Mouse (Mus musculus) olfactory bulb, adult 2 months (tissue): ENCODE data around the gene Cx3cr1. TPM values are rescaled to one million over a fixed set of nuclear protein-coding genes. Genes with fewer than 3 reads are reported as not detected.
"Not testable (repeated sequence)": the region's sequence is repeated elsewhere in the genome, so short reads cannot be mapped to it uniquely, and the experiment has no call there.

Experiments
- H3K27ac ChIP-seq: fragments of 200-500 bp; 2 replicates; pipeline ENCODE4 v1.5.1; 2012; ENCODE audit warnings: low read depth, low read length; ENCODE audit not compliant: insufficient read depth
- H3K4me1 ChIP-seq: fragments of 200-500 bp; 2 replicates; pipeline ENCODE4 v1.6.1; 2012; ENCODE audit warnings: low read length; ENCODE audit not compliant: control insufficient read depth, insufficient read depth
- H3K4me3 ChIP-seq: fragments of 200-500 bp; 2 replicates; pipeline ENCODE4 v1.5.1; 2012; ENCODE audit warnings: mild to moderate bottlenecking, low read depth, low read length, moderate library complexity; ENCODE audit not compliant: insufficient read depth
- CTCF ChIP-seq: fragments of 200-500 bp; IDR thresholded peaks from 2 replicates; pipeline ENCODE4 v1.5.1; 2012; ENCODE audit warnings: low read depth, mild to moderate bottlenecking, low read length, moderate library complexity; ENCODE audit not compliant: insufficient read depth
- POLR2A ChIP-seq: fragments of 200-500 bp; IDR thresholded peaks from 2 replicates; pipeline ENCODE4 v1.6.1; 2012; ENCODE audit warnings: mild to moderate bottlenecking, low read depth, low read length, moderate library complexity; ENCODE audit not compliant: insufficient read depth
- WGBS: fragments of 180-500 bp; shearing (Covaris S2); methylation state at CpG from one replicate; pipeline ENCODE4 v1.1.7; 2018; 5-methylcytosine and 5-hydroxymethylcytosine counted together
- polyA plus RNA-seq: library from polyadenylated mRNA; stranded (reverse); fragments of >200 nt; gene quantifications from 2 replicates; pipeline ENCODE4 v1.2.4, GENCODE M21; 2012; ENCODE audit warnings: low replicate concordance; ENCODE audit not compliant: missing spikeins, insufficient read depth, insufficient read length

Gene Cx3cr1
- polyA plus RNA-seq, 1 experiment: not detected

- TF ChIP-seq CTCF: no peak
- no peak for TF ChIP-seq POLR2A
- no peak overlapping the region for H3K27ac ChIP-seq
- 68% methylated on average over 10 of the region's 10 CpGs for WGBS
These were observed 45.5 kb downstream of the Cx3cr1 start for GRCm38 (mm10) chr9:120024171-120024570.

GRCm38 (mm10) chr9:120023086-120023811, 46.4 kb downstream of the Cx3cr1 start, which contains the start of gene Xirp1:
TSS of gene Xirp1 (minus strand) at chr9:120023598.
- TF ChIP-seq POLR2A (no peak), CTCF (no peak)
- 84% methylated on average over 18 of the region's 18 CpGs for WGBS
- Histone ChIP-seq H3K27ac (no peak within 1 kb of the TSS), H3K4me3 (no peak within 1 kb of the TSS), H3K4me1 (peaks cover 14% of the 10 kb centered on the region)

More at GRCm38 (mm10) chr9:120024171-120024570, 45.5 kb downstream of the Cx3cr1 start:
- no peak overlapping the region for H3K4me3 ChIP-seq
- peaks cover 14% of the 10 kb centered on the region for H3K4me1 ChIP-seq

- Histone ChIP-seq H3K27ac (no peak overlapping the region), H3K4me1 (peaks cover 4% of the 10 kb centered on the region; the same call in 1 of the 2 replicates), H3K4me3 (no peak overlapping the region)
- WGBS: 83% methylated on average over 5 of the region's 5 CpGs
- TF ChIP-seq CTCF (no peak), POLR2A (no peak)
These were observed 48.5 kb downstream of the Cx3cr1 start for GRCm38 (mm10) chr9:120021164-120021563.

- H3K4me1 ChIP-seq: peaks cover 4% of the 10 kb centered on the region; the same call in 1 of the 2 replicates
- H3K27ac ChIP-seq: 0 out of 2 replicates have a peak overlapping the region, but pooled peaks have one; percentile 25
- H3K4me3 ChIP-seq: no peak overlapping the region
- WGBS: 28% methylated on average over 7 of the region's 7 CpGs
- TF ChIP-seq POLR2A (no peak), CTCF (no peak)
These were observed 49.3 kb downstream of the Cx3cr1 start for GRCm38 (mm10) chr9:120020285-120020890.

GRCm38 (mm10) chr9:120016956-120017355, 52.7 kb downstream of the Cx3cr1 start:
- 78% methylated on average over 10 of the region's 10 CpGs for WGBS
- Histone ChIP-seq H3K27ac (no peak overlapping the region), H3K4me3 (no peak overlapping the region), H3K4me1 (peaks cover 6% of the 10 kb centered on the region; the same call in 1 of the 2 replicates)
- TF ChIP-seq CTCF (no peak), POLR2A (no peak)

- WGBS: 86% methylated on average over 6 of the region's 6 CpGs
- no peak overlapping the region for H3K27ac ChIP-seq
- no peak overlapping the region for H3K4me3 ChIP-seq
- TF ChIP-seq POLR2A (no peak), CTCF (no peak)
- peaks cover 8% of the 10 kb centered on the region for H3K4me1 ChIP-seq
These were observed 54.9 kb downstream of the Cx3cr1 start for GRCm38 (mm10) chr9:120014828-120015227.

- Histone ChIP-seq H3K4me1 (peaks cover 8% of the 10 kb centered on the region), H3K27ac (no peak overlapping the region), H3K4me3 (no peak overlapping the region)
- 69% methylated on average over 11 of the region's 11 CpGs for WGBS
- TF ChIP-seq POLR2A: no peak
- no peak for TF ChIP-seq CTCF
These were observed 56.3 kb downstream of the Cx3cr1 start for GRCm38 (mm10) chr9:120013251-120013820.

GRCm38 (mm10) chr9:120012781-120013180, 56.9 kb downstream of the Cx3cr1 start:
- no peak overlapping the region for H3K4me3 ChIP-seq
- H3K4me1 ChIP-seq: peaks cover 8% of the 10 kb centered on the region
- 86% methylated on average over 5 of the region's 5 CpGs for WGBS
- no peak overlapping the region for H3K27ac ChIP-seq
- TF ChIP-seq CTCF (no peak), POLR2A (no peak)

GRCm38 (mm10) chr9:120012161-120012560, 57.5 kb downstream of the Cx3cr1 start:
- not testable (repeated sequence) for H3K4me1 ChIP-seq, H3K27ac ChIP-seq, H3K4me3 ChIP-seq
- 74% methylated on average over 6 of the region's 6 CpGs for WGBS
